Mouse (Mus musculus) embryonic facial prominence, embryonic 10.5 days (tissue): ENCODE measurements around the gene Optc. TPM values are rescaled to one million over a fixed set of nuclear protein-coding genes. Genes with fewer than 3 reads are reported as not detected.

ENCODE experiments used
- DNase-seq: peaks from one replicate; pipeline ENCODE4 v3.0.0-alpha.2; 2017; ENCODE audit warnings: low spot score
- H3K27ac ChIP-seq: fragments of 300-500 bp; sonication (generic); replicated peaks from 2 replicates; pipeline ENCODE4 v1.5.1; 2016; ENCODE audit warnings: mild to moderate bottlenecking
- H3K27me3 ChIP-seq: fragments of 300-500 bp; sonication (generic); replicated peaks from 2 replicates; pipeline ENCODE4 v1.6.1; 2016; ENCODE audit warnings: low read depth, mild to moderate bottlenecking; ENCODE audit not compliant: poor library complexity, severe bottlenecking
- H3K36me3 ChIP-seq: fragments of 300-500 bp; sonication (generic); replicated peaks from 2 replicates; pipeline ENCODE4 v1.6.1; 2016; ENCODE audit warnings: mild to moderate bottlenecking, moderate library complexity
- H3K4me1 ChIP-seq: fragments of 300-500 bp; sonication (generic); 2 replicates; pipeline ENCODE4 v1.6.1; 2016
- H3K4me3 ChIP-seq: fragments of 300-500 bp; sonication (generic); 2 replicates; pipeline ENCODE4 v1.5.1; 2016; ENCODE audit warnings: mild to moderate bottlenecking, moderate library complexity
- H3K9me3 ChIP-seq: fragments of 300-500 bp; sonication (generic); 2 replicates; pipeline ENCODE4 v1.6.1; 2016; ENCODE audit warnings: mild to moderate bottlenecking
- WGBS: fragments of 180-500 bp; shearing (Covaris S2); methylation state at CpG from one replicate; pipeline ENCODE4 v1.1.7; 2016; 5-methylcytosine and 5-hydroxymethylcytosine counted together
- polyA plus RNA-seq: library from polyadenylated mRNA; unstranded; fragments of >200 nt; fragmentation: Nextera tagmentation; extraction: Ambion mirVana; gene quantifications from 2 replicates; pipeline ENCODE4 v1.2.1, GENCODE M21; 2016

Gene Optc
- polyA plus RNA-seq: 0.38 and 0.79 TPM in 2 replicates

DNA sequence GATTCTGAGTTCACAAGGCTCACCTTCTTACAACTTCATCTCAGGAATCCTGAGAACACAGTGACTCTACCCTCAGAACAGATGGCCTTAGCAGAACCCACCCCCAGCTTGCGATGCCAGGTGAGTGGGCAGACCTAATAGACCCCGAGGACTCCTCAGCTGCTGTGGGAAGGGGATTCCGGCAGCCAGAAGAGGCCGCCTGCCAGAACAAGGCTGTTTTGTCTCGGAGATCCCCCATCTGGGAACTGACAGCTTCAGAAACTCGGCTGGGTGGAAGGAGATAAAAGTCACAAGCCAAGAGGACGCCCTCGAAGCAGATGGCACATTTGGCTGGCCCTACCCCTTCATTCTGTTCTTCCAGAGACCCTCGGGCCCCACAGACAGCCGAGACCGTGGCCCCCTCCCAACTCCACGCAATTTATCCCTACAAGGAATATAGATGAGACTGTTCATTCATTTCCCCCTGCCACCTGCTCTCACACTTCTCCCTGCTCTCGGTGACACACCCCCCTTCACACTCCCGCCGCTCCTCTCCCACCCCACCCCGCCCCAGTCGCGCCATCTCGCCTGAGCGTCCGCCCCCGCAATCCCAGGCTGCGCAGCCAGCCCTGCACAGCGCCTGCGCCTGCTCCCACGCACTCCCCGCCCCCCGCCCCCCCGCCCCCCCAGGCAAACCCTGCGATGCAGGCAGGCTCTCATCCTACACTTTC is at the start of gene Optc:
TSS of gene Optc (minus strand) at position 51 of the 710 bp plus-strand sequence.
- Histone ChIP-seq H3K9me3 (no peaks in the 10 kb centered on the region), H3K27me3 (peaks cover 71% of the 10 kb centered on the region), H3K27ac (peak within 1 kb of the TSS; percentile 80), H3K4me1 (peaks cover 43% of the 10 kb centered on the region), H3K36me3 (no peaks in the 10 kb centered on the region), H3K4me3 (peak within 1 kb of the TSS; percentile 62)
- WGBS: 5% methylated on average over 30 of the region's 30 CpGs
- DNase-seq: peak; percentile 69

DNA sequence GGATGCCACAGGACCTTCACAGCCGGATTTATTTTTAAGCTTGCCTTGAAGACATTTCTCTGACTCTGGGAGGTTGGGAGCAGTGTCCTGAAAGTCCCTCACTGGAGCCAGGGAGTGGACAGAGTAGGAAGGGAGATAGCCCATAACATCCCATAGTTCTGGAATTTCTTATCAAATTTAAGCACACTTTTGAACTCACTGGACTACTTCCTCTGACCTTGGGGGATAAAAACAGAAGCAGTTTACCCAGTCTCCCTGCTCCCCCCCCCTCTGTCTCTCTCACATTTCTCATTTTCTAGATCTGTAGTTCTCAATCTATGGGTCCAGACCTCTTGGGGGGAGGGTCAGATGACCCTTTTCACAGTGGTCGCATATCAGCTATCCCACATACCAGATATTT is 46.2 kb upstream of the Optc start:
- Histone ChIP-seq H3K27ac (no peak overlapping the region), H3K4me1 (peaks cover 22% of the 10 kb centered on the region), H3K36me3 (no peaks in the 10 kb centered on the region), H3K27me3 (0 out of 2 replicates have a peak, but pooled peaks cover 4% of the 10 kb centered on the region), H3K9me3 (no peaks in the 10 kb centered on the region), H3K4me3 (no peak overlapping the region)
- WGBS: 57% methylated on average over 2 of the region's 2 CpGs
- DNase-seq: no peak

DNA sequence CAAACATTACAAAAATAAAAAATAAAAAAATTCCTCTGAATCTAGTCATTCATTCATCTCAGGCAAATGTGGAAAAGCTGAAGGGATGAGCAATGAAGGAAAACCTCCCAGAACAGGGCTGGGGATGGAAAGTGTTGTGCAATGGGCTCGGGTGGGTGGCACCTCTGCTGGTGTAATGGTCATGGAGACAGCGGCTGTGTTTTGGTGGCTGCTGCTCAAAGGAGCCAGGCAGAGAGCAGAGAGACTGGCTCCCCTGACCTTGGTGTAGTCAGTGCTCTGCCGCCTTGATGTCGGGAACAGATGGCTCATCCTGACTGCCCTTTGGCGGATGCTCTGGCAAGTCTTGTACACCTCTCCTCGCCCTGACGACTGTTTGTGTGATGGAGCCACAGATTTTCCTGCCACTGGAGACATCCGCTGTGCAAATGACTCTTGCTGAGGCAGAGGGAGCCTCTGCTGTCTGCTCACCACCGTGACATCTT is 45.5 kb upstream of the Optc start:
- Histone ChIP-seq H3K4me3 (no peak overlapping the region), H3K27me3 (0 out of 2 replicates have a peak, but pooled peaks cover 4% of the 10 kb centered on the region), H3K9me3 (no peaks in the 10 kb centered on the region), H3K36me3 (no peaks in the 10 kb centered on the region), H3K27ac (0 out of 2 replicates have a peak overlapping the region, but pooled peaks have one; percentile 1), H3K4me1 (peaks cover 22% of the 10 kb centered on the region)
- no peak for DNase-seq
- WGBS: 55% methylated on average over 9 of the region's 9 CpGs

DNA sequence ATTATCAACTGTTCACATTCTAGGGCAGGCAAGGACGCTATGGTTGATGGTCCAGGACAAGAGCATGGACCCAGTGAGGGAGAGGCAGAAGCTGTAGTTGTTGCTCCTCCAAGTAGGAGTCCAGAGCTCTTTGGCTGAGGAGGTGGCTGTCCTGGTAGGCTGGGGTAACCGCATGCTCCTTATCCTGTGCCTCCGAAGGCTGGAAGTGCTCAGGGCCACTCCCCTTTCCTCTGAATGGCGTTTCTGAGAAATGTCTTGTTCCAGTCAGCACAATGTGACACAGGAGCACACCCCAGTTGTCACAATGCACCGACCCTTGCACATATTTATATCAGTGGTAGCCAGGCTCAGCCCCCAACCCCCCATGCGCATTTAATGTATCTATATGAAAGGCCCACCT is 43.8 kb upstream of the Optc start:
- H3K27me3 ChIP-seq: 0 out of 2 replicates have a peak, but pooled peaks cover 4% of the 10 kb centered on the region
- H3K4me1 ChIP-seq: peaks cover 22% of the 10 kb centered on the region
- no peak for DNase-seq
- no peaks in the 10 kb centered on the region for H3K9me3 ChIP-seq
- no peaks in the 10 kb centered on the region for H3K36me3 ChIP-seq
- WGBS: 69% methylated on average over 6 of the region's 6 CpGs
- no peak overlapping the region for H3K27ac ChIP-seq
- H3K4me3 ChIP-seq: no peak overlapping the region

DNA sequence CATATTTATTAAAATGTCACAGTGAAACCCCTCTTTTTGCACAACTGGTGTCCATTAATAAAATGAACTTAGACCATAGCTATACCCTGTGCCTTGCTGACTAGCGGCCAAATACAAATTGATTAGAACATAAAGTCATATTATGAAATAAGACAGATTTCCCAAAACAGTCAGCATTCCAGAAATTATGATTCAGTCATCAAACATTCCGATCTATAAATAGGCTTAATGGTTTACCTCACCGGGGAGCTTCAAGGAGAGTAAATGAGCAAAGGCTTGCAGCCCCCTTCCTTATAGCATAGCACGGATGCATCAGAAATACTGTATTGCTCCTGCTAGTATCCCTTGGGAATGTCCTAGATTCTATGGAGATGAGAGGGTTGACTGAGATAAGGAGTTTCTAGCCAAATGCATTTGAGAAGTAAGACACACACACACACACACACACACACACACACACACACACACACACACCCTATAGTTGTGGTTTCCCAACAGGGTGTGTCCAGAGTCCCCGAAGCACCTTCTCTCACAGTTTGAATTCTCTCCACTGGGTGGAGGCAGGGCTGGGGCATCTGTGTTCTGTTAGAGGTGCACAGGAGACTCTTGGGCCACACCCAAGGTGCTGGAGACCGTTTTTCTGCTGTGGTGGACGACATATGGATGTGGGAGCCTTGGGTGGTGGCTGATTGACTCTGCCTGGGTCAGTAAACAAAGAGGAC is 42.4 kb upstream of the Optc start:
- no peak for DNase-seq
- peaks cover 22% of the 10 kb centered on the region for H3K4me1 ChIP-seq
- 81% methylated on average over 7 of the region's 7 CpGs for WGBS
- H3K36me3 ChIP-seq: no peaks in the 10 kb centered on the region
- 0 out of 2 replicates have a peak, but pooled peaks cover 4% of the 10 kb centered on the region for H3K27me3 ChIP-seq
- no peak overlapping the region for H3K4me3 ChIP-seq
- no peak overlapping the region for H3K27ac ChIP-seq
- H3K9me3 ChIP-seq: no peaks in the 10 kb centered on the region

DNA sequence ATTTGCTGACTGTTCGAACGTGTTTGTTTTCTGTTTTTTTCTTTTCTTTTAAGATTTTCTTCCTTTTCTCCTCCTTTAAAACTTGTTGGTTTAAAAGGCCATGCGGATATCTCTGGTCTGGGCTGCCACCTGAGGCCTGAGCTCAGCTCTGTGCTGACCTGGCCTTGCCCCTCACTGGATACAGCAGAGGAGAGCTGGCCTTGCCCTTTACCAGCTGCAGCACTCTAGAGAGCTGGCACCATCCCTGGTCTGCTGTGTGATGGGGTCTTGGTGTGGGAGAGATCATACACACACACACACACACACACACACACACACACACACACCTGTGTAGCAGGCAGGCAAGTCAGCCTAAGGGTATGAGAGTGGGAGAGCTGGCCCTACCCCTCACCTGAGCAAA is 37.3 kb upstream of the Optc start:
- H3K27ac ChIP-seq: no peak overlapping the region
- H3K4me3 ChIP-seq: no peak overlapping the region
- H3K4me1 ChIP-seq: peaks cover 10% of the 10 kb centered on the region
- H3K9me3 ChIP-seq: peaks cover 10% of the 10 kb centered on the region; the same call in 1 of the 2 replicates
- H3K36me3 ChIP-seq: no peaks in the 10 kb centered on the region
- 90% methylated on average over 3 of the region's 3 CpGs for WGBS
- H3K27me3 ChIP-seq: no peaks in the 10 kb centered on the region
- DNase-seq: no peak

DNA sequence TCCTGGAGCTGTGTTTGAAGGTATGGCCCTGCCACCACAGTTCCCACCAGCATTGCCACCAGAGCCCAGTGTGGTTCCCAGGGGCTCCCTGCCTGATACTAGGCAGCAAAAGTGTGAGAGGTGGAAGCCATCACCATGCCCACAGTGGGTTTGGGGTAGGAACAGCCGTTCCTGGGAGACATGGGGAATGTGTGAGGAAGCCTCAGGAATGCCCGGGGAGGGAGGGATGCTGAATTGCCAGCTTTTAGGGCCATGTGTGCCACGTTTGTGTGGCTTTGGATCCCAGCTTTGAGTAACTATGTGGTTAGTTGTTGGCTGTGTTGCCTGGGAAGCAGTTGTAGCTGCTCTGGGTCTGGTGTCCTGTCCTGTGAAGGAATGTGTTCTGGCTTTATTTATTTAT is 34.1 kb upstream of the Optc start:
- Histone ChIP-seq H3K4me3 (no peak overlapping the region), H3K9me3 (peaks cover 10% of the 10 kb centered on the region; the same call in 1 of the 2 replicates), H3K27ac (no peak overlapping the region), H3K4me1 (peaks cover 10% of the 10 kb centered on the region), H3K27me3 (no peaks in the 10 kb centered on the region), H3K36me3 (no peaks in the 10 kb centered on the region)
- no peak for DNase-seq
- 82% methylated on average over 3 of the region's 3 CpGs for WGBS

DNA sequence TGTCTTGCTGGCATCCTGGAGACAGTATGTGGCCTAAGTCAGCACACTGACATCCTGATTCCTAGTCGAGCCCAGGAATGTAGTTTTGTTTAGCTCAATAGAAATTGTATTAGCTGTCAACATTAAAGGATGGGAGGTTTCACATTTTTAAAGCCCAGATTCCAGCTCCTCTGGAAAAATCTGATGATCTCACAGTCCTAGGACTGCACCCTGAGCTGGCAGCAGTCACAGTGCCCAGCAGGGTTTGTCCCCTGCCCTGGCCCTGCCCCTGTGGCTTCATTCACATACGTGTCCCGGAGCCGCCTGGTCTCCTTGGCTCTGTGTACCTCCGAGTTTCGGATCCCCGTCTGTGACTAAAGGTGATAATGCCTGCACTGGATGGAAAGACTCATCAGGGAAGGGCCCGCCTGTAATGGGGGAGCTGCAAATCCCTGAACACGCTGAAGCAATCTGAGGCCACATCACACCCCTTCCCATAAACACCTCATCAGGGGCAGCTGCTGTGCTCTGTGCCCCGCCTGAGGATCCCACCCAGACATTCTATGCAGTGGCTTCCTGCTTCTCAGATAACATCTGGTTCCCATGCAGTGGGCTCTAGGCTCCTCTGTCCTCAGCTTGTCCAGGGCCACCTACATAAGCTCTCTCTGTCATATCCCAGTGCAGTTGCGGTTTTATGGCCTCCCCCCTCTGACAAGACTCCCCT is 33.5 kb upstream of the Optc start:
- peak overlapping the region; percentile 41 for H3K27ac ChIP-seq
- 71% methylated on average over 11 of the region's 11 CpGs for WGBS
- no peak for DNase-seq
- H3K4me3 ChIP-seq: no peak overlapping the region
- H3K9me3 ChIP-seq: peaks cover 10% of the 10 kb centered on the region; the same call in 1 of the 2 replicates
- H3K36me3 ChIP-seq: no peaks in the 10 kb centered on the region
- H3K4me1 ChIP-seq: peaks cover 10% of the 10 kb centered on the region
- H3K27me3 ChIP-seq: no peaks in the 10 kb centered on the region

DNA sequence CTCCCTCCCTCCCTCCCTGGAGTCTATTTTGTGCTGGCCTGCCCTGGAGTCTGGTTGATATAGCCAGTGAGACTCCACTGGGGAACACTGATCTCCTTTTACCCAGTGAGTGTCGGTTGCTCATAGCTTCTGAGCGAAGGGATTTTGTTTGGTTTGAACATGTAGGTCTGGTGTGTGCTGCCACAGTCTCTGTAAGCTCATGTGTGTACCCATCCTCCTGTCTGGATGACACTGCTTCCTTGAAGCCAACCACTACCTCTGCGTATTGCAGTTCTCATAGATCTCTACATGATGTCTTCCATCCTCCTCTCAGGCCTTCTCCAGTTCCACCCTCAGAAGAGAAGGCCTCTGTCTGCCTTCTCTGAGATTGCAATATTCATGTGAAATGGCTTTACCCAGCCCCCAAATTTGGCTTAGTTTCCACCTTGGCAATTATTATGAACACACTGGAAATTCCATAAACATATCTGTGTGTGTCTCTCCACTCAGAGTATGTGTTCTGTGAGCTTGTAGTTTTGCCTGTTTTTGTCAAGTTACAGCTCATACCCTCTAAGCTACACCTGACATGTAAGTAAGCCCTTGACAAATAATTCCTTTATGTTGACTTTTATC is 32.8 kb upstream of the Optc start:
- peaks cover 13% of the 10 kb centered on the region; the same call in 1 of the 2 replicates for H3K9me3 ChIP-seq
- DNase-seq: no peak
- H3K4me3 ChIP-seq: no peak overlapping the region
- H3K27ac ChIP-seq: no peak overlapping the region
- WGBS: 82% methylated on average over 3 of the region's 3 CpGs
- no peaks in the 10 kb centered on the region for H3K36me3 ChIP-seq
- H3K27me3 ChIP-seq: no peaks in the 10 kb centered on the region
- H3K4me1 ChIP-seq: peaks cover 10% of the 10 kb centered on the region

DNA sequence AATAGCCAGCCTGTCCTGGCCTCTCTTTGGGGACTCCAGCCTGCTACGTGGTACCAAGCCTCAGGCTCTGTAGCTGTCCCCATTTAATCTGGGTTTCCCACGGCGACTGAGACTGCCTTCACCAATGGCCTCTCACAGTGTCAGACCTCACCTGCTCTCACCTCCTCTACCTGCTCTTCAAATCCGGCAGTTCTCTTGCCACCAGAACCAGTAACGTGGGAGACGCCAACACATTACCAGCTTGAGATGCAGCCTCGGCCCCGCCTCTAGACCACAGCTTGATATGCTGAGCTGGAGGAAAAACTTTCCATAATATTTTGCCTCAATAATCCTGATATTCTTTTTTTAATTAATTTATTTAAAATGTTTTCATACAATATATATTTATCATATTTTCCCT is 31.9 kb upstream of the Optc start:
- 81% methylated on average over 8 of the region's 8 CpGs for WGBS
- no peaks in the 10 kb centered on the region for H3K36me3 ChIP-seq
- peaks cover 13% of the 10 kb centered on the region; the same call in 1 of the 2 replicates for H3K9me3 ChIP-seq
- H3K27me3 ChIP-seq: no peaks in the 10 kb centered on the region
- H3K27ac ChIP-seq: no peak overlapping the region
- no peak for DNase-seq
- H3K4me1 ChIP-seq: peaks cover 10% of the 10 kb centered on the region
- no peak overlapping the region for H3K4me3 ChIP-seq

DNA sequence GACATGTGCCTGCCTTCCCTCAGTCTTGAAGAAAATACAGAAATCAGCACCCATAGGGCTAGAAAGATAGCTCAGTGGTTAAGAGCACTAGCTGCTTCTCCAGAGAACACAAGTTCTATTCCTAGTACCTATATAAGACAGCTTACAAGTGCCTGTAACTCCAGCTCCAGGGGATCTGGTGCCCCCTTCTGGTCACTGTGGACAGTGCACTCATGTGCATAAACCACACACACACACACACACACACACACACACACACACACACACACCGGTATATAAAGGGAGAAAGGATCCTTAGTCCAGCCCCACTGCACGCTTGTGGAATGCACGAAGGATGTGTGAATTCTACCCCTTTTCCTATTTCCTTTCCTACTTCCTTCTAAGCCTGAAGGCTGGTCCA is 28.4 kb upstream of the Optc start:
- Histone ChIP-seq H3K27me3 (no peaks in the 10 kb centered on the region), H3K36me3 (no peaks in the 10 kb centered on the region), H3K27ac (no peak overlapping the region), H3K4me3 (no peak overlapping the region), H3K4me1 (peaks cover 19% of the 10 kb centered on the region), H3K9me3 (peaks cover 3% of the 10 kb centered on the region; the same call in 1 of the 2 replicates)
- 95% methylated on average over 3 of the region's 3 CpGs for WGBS
- DNase-seq: no peak
